Mouse (Mus musculus) megakaryocyte progenitor cell, adult 5-6 weeks (primary cell): ENCODE measurements around the gene Cfap36. TPM values are rescaled to one million over a fixed set of nuclear protein-coding genes. Genes with fewer than 3 reads are reported as not detected.

Experiments
- ATAC-seq: replicated peaks from 2 replicates; pipeline ENCODE4 v1.8.0; 2016; ENCODE audit warnings: mild to moderate bottlenecking, moderate TSS enrichment, inconsistent platforms; ENCODE audit not compliant: poor library complexity
- total RNA-seq, 2 experiments: library from RNA; stranded (forward) in 1 of 2; stranded (reverse) in 1 of 2; fragments of 157-497, 149-512 nt in 1 of 2; fragments of 200-1000 nt in 1 of 2; gene quantifications; 2 replicates each; pipeline versions ENCODE4 v1.2.3 to v1.2.4; 2015 to 2017

The Cfap36 gene
- total RNA-seq, 2 experiments from 2014 or later, result 34.2 to 35.8 TPM

GRCm38 (mm10) chr11:29181751-29182150 lies 65.5 kb downstream of the Cfap36 start:
- ATAC-seq, result no peak

DNA sequence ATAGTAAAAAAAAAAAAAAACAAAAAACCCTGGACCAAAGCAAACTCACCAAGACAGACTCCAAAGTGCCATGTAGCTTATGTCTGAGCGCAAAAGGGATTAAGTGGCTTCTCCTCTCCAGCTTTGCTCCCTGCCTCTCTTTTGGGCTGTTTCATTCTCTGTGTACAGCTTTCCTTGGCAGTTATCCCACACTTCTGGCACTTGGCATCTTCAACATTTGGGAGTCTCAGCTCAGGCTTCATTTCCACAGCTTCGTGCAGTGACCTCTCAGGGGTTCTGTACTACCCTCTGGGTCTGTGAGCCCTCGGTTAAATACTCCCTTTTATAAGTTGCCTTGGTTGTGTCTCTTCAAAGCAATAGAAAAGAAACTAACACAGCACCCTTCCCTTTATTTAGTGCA lies 66.6 kb downstream of the Cfap36 start:
- ATAC-seq, result no peak

DNA sequence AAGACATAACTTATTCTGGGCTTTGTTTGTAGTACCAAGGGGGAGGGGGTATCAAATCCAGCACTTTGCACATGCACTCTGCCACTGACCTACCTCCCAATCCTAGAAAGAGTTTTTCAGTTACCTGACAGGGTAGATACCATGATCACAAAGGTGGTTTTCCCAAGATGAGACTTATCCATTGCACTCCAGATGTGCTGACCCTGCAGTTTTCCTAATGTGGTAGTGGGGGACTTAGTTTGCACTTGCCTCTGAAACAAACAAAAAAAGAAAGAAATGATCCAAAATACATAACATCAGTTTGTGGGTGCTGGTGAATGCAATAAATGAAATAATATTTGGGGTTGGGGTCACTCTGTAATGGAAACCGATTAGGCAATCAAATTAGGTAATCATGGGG lies 67.9 kb downstream of the Cfap36 start:
- ATAC-seq, result no peak

DNA sequence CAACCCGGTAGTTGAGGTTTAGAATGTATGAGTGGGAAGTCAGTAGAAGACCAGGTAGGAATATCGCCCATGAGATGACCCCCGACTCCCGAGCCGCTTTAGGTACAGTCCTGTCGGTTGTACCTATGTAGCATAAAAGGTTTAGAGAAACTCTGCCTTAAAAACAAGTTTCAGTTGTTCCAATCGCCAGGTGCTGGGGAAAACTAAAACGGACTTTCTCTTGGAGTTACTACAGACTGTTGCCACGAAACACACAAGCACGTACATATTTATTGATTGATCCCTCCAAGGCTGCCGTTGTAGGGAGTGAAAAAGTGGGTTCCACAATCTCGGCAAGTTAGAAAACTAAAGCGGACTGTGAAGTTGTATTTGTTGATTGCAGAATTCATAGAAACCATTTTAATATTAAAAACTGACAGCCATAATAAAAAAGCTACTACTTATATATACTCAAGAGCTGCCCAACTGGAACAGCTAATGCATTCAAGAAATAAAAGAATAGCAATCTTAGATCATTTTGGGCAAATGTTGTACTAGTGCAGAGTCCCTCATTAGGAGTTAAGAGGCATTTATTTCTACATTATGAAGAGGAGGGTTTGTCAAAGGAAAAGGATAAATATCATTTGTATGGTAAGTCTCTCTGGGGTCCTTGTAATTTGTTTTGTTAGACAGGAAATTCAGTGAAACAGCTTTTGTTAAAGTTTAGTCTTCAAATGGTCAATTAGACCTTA lies 73.3 kb downstream of the Cfap36 start:
- no peak for ATAC-seq

DNA sequence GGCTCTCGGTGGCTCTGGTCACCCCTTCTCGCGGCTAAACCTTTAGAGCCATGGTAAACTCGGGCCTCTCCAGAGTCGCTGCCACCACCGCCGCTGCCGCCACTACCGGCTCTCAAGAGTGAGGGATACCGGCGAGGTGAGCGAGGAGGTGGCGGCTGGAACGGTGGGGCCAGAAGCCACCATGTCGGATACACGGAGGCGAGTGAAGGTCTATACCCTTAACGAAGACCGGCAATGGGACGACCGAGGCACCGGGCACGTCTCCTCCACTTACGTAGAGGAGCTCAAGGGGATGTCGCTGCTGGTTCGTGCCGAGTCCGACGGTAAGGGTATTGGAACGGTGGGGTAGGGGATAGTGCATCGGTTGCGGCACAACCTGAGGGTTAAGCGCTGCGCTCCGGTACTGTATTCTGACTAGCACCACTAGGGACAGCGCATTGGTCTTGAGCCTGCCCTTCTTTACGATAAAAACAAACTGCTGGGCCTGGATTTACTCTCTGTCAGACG lies 74.0 kb downstream of the Cfap36 start:
- ATAC-seq, result peak; percentile 65

GRCm38 (mm10) chr11:29172563-29173124 lies 74.6 kb downstream of the Cfap36 start, which contains the start of gene Ppp4r3b:
Ppp4r3b (plus strand) TSS chr11:29172890.
- ATAC-seq, result peak; percentile 86

GRCm38 (mm10) chr11:29171959-29172391 lies 75.2 kb downstream of the Cfap36 start:
- peak; percentile 24 for ATAC-seq

Other genes starting within 250 kb of the Cfap36 start
- gene Pnpt1, start 116.7 kb downstream of the Cfap36 start, total RNA-seq (2015), result 69.5 and 69.8 TPM in 2 replicates
- gene Pnpt1, start 116.7 kb downstream of the Cfap36 start, total RNA-seq (2017), result 51.1 and 66.2 TPM in 2 replicates
- gene Ppp4r3b, start 74.5 kb downstream of the Cfap36 start, total RNA-seq (2015), result 103 and 108 TPM in 2 replicates
- 116 and 149 TPM in 2 replicates for gene Ppp4r3b, start 74.5 kb downstream of the Cfap36 start, total RNA-seq (2017)
- gene Ccdc88a, start 126.2 kb upstream of the Cfap36 start, total RNA-seq (2015), result 30.5 and 32.5 TPM in 2 replicates
- 30.9 and 40.6 TPM in 2 replicates for gene Ccdc88a, start 126.2 kb upstream of the Cfap36 start, total RNA-seq (2017)